Mouse (Mus musculus) gastrocnemius, postnatal 4 days (tissue): ENCODE measurements around the gene Myf5. TPM values are rescaled to one million over a fixed set of nuclear protein-coding genes. Genes with fewer than 3 reads are reported as not detected.

ENCODE experiments used
- DNase-seq, 2 experiments: peaks; one replicate each; pipeline ENCODE4 v3.0.0; 2021 to 2022; ENCODE audit warnings: low spot score in 2 of 2, mixed read lengths in 2 of 2
- microRNA-seq: library from miRNA; unstranded; fragments of <30 nt; microRNA quantifications from one replicate; pipeline ENCODE4 v1.2.0, GENCODE M21; 2021
- total RNA-seq, 2 experiments: library from RNA; stranded (reverse); gene quantifications; 2 replicates each; pipeline ENCODE4 v1.2.3; 2021

The Myf5 gene
- total RNA-seq, 2 experiments from 2014 or later, result 19.8 to 20.5 TPM

- DNase-seq, result no peak
Measured at GRCm38 (mm10) chr10:107442781-107443180, 43.2 kb downstream of the Myf5 start.

GRCm38 (mm10) chr10:107436967-107437366 lies 49.0 kb downstream of the Myf5 start:
- no peak for DNase-seq

Small RNAs within 50 kb of the gene (microRNA-seq; reads per million reads assigned to microRNA genes)
- gene Gm44403, result not detected

Other genes starting within 250 kb of the Myf5 start
- 1 to 10 TPM; 3.0 to 3.1 TPM for gene Lin7a, start 214.4 kb downstream of the Myf5 start, total RNA-seq
- gene Myf6, start 8.6 kb upstream of the Myf5 start, total RNA-seq, result 100 to 1,000 TPM; 133 to 164 TPM
- gene Ptprq, start 233.9 kb upstream of the Myf5 start, total RNA-seq, result 1 to 10 TPM; 1.3 to 1.5 TPM